In the genomic region with DNA sequence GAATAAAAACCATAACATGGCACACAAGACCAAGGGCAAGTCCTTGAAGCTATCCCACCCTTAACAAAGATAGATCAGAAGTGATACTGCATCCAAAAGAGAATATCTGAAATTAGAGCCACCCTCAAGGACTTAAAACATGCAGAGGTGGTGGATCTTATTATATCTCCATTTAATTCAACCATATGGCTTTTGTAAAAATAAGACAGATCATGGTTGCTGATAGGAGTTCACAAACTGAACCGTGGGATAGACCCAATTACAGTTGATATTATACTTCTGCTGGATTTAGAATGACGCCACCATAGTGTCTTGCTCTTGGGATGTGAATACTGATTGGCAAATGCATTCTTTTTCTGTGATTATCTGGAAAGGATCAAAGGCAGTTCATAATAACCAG, we compare ENCODE assay signal across 26 mouse cellular contexts.
"Had no signal": no experiment of that assay in that cellular context is flagged by ENCODE, and none has a peak within 500 bp of the region (broad histone marks: within the 10 kb centered on the region; RNA-seq: fewer than 3 reads in every experiment).

No protein-coding gene starts in this region.

- H3K27me3 ChIP-seq: heart, embryonic 12.5 days; hindbrain, embryonic 13.5 days; hindbrain, embryonic 15.5 days; kidney, embryonic 15.5 days; limb, embryonic 12.5 days; liver, embryonic 13.5 days; liver, embryonic 15.5 days had no signal

- H3K4me3 ChIP-seq: heart, embryonic 10.5 days; heart, embryonic 12.5 days; hindbrain, embryonic 13.5 days; hindbrain, embryonic 15.5 days; kidney, embryonic 15.5 days; layer of hippocampus, adult 2 months; limb, embryonic 10.5 days; limb, embryonic 12.5 days; liver, embryonic 13.5 days; liver, embryonic 15.5 days had no signal

- H3K36me3 ChIP-seq: heart, embryonic 10.5 days; heart, embryonic 12.5 days; hindbrain, embryonic 13.5 days; hindbrain, embryonic 15.5 days; kidney, embryonic 15.5 days; limb, embryonic 10.5 days; limb, embryonic 12.5 days; liver, embryonic 13.5 days; liver, embryonic 15.5 days had no signal

- H3K9me3 ChIP-seq: heart, embryonic 10.5 days; heart, embryonic 12.5 days; hindbrain, embryonic 13.5 days; hindbrain, embryonic 15.5 days; kidney, embryonic 15.5 days; limb, embryonic 10.5 days; limb, embryonic 12.5 days; liver, embryonic 13.5 days; liver, embryonic 15.5 days had no signal

- ATAC-seq: forebrain, postnatal 0 days; hindbrain, postnatal 0 days; intestine, embryonic 16.5 days had no signal

- H3K9ac ChIP-seq: forebrain, postnatal 0 days; heart, embryonic 12.5 days; hindbrain, embryonic 13.5 days; hindbrain, embryonic 15.5 days; kidney, embryonic 15.5 days; limb, embryonic 12.5 days; liver, embryonic 13.5 days; liver, embryonic 15.5 days had no signal

- H3K27ac ChIP-seq: heart, embryonic 10.5 days; hindbrain, embryonic 13.5 days; hindbrain, embryonic 15.5 days; hindbrain, postnatal 0 days; kidney, embryonic 15.5 days; kidney, postnatal 0 days; layer of hippocampus, adult 2 months; limb, embryonic 10.5 days; limb, embryonic 12.5 days; liver, embryonic 13.5 days; liver, embryonic 15.5 days had no signal

- H3K4me1 ChIP-seq: heart, embryonic 10.5 days; heart, embryonic 12.5 days; hindbrain, embryonic 13.5 days; hindbrain, embryonic 15.5 days; kidney, embryonic 15.5 days; limb, embryonic 10.5 days; limb, embryonic 12.5 days; liver, embryonic 13.5 days; liver, embryonic 15.5 days had no signal

- H3K4me2 ChIP-seq: heart, embryonic 12.5 days; hindbrain, embryonic 13.5 days; hindbrain, embryonic 15.5 days; kidney, embryonic 15.5 days; limb, embryonic 12.5 days; liver, embryonic 11.5 days; liver, embryonic 13.5 days; liver, embryonic 15.5 days had no signal

- DNase-seq: forebrain, postnatal 0 days; gastrocnemius, postnatal 14 days; gastrocnemius, postnatal 36 days; heart, adult 18-20 months; heart, postnatal 10 days; heart, postnatal 36 days; kidney, adult 11 months; kidney, adult 2 months; kidney, adult 9 months; kidney, postnatal 14 days; kidney, postnatal 36 days; liver; liver, embryonic 13.5 days had no signal
